Mouse (Mus musculus) heart, adult 9 months (tissue): Measurements from ENCODE around the gene Iqcf1.
"Not testable (repeated sequence)": the region's sequence is repeated elsewhere in the genome, so short reads cannot be mapped to it uniquely, and the experiment has no call there.

Source experiments
- DNase-seq, 2 experiments: peaks; one replicate each; pipeline ENCODE4 v3.0.0; 2022; ENCODE audit warnings: low spot score in 2 of 2

Gene Iqcf1

DNA sequence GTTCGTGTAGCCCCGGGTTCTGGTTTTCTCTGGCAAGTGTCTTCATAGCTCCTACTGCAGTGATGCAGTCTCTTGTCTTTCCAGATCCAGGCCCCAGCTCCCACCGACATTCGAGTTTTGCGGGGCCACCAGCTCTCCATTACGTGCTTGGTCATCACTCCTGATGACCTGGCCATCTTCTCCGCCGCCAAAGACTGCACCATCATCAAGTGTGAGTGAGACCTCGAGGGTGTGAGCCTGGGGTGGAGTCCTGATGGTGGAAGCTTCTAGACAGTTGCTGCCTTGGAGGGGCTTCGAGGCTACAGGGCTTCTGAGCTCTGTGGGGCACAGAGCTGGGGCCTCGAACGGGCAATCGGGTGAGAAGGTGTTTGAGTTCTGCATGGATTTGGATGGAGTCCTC is 18.1 kb upstream of the Iqcf1 start:
- DNase-seq = no peak

DNA sequence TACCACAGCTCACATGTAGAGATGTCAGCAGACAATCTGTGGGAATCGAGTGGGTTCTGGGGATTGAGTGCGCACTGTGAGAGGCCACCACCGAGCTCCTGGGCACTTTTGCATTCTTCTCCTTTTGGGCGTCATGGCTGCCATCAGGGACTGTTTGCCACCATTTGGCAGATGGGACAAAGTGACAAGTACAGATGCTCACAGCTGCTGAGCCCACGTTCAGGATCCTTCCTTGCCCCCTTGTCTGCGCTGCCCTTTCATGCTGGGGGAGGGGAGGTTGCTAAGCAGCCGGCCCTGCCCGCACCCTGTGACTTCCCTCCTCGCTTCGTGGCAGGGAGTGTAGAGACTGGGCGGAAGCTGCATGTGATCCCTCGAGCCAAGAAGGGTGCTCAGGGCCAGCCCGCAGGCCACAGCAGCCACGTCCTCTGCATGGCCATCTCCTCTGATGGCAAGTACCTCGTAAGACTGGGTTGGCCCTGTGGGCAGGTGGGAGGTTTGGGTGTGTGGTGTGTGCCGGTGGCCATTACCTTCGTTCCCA is 17.1 kb upstream of the Iqcf1 start:
- no peak for DNase-seq

GRCm38 (mm10) chr9:106483136-106483535 is 16.6 kb upstream of the Iqcf1 start:
- no peak for DNase-seq

DNA sequence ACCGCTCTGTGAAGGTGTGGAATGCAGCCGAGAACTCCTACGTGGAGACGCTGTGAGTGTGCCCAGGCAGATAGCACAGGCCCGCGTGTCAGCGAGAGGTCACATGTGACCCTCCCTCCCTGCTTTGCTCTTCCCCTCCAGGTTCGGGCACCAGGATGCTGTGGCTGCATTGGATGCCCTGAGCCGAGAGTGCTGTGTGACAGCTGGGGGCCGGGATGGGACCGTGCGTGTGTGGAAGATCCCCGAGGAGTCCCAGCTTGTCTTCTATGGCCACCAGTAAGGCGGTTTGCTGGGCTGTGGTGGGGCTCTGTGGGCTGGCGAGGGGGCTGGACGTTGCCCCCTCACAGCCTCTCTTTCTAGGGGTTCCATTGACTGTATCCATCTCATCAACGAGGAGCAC is 16.2 kb upstream of the Iqcf1 start:
- no peak for DNase-seq

- DNase-seq = no peak
These were observed 14.7 kb upstream of the Iqcf1 start for GRCm38 (mm10) chr9:106485076-106485475.

DNA sequence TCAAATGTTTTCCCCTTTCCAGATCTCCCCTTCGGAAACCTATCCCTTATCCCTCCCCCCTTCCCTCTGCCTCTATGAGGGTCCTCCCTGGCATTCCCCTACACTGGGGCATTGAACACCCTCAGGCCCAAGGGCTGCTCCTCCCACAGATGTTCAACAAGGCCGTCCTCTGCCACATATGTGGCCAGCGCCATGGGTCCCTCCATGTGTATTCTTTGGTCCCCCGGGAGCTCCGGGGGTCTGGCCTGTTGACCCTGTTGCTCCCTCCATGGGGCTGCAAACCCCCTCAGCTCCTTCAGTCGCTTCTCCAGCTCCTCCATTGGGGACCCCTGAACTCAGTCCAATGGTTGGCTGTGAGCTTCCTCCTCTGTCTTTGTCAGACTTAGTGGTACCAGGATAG is 12.2 kb upstream of the Iqcf1 start:
- DNase-seq = not testable (repeated sequence)

DNA sequence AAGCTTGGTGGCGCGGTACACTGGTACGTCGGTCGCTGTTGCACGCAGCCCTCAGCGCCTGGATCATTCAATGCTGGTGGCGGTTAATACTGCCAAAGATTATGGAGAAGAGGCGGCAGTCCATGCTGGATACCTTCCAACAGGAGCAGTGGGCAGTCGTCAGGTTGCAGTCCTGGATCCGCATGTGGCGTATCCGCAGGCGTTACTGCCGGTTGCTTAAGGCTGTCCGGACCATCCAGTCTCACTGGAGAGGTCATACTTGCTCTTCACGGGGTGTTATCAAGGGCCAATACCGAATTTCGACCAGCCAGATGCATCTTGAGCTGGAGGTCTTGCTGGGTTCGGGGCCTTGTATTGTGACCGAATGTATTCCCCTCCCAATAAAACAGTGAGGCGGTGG is 2.1 kb downstream of the Iqcf1 start:
- DNase-seq = no peak

GRCm38 (mm10) chr9:106504246-106504645 is 4.5 kb downstream of the Iqcf1 start:
- no peak for DNase-seq

DNA sequence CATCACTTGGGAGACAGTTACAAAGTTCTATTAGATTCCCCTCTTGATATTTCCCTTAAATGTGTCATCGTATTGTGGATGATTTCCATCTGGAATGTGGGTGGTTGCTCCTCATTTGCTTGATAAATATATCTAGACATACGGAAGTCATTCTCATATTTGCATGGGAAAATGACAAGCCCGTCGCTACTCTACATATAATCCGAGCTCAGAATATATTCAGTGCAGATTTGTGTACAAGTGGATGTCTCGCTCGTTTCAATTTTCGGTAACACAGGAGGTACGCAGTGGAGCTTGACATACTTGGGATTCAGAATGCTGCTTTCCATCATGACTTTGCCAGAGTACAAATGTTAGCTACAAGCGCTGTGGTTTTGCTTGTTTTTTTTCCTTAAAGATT is 9.6 kb downstream of the Iqcf1 start:
- DNase-seq = no peak

DNA sequence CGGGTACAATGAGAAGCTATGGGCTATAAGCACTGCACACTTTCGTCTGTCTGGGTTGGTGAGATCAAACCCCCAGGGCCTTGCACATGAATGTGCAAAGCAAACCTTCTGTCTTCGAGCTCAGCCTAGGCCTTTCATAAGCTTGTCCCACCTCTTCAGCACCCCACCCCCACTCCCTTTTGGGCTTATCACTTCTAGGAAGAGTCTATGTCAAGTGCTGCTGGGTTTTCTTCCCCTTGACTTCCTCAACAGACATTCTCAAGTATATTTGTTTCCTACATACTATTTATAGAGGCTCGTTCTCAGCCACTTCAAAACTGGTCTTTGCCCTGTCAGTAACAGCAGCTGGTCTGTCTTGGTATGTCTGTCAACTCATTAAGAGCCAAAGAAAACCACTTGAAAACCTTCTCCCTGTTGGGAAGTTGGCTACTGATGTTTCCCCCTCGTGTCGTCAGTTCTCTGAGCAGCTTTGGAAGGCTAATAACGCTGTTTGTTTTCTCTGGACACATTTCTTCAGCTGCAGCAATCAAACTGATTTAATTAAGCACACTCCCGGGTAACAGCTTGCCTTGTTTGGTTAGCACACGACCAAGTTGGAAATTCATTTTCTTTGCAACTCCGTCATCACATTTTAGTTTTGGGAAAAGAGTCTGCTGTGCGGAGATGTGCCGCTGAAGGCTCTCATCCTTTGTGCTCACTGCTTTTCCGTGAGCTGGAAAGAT is 13.1 kb downstream of the Iqcf1 start:
- DNase-seq = no peak

DNA sequence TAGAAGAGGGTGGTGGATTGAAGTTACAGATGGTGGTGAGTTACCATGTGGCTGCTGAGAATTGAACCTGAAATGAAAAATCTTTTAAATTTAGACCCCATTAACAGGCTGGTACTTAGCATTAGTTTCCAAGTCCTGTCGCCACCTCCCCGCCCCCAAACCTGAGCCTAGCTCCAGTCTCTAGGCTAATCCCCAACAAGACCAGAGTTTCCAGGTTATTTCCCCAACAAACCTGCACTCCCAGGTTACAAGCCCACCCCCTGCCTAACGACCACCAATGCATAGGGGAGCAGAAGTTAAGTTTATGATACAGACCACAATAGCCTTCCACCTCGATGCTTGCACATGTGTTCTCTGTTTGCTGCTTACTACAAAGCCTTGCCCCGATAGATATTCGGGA is 13.8 kb downstream of the Iqcf1 start:
- DNase-seq = no peak

DNA sequence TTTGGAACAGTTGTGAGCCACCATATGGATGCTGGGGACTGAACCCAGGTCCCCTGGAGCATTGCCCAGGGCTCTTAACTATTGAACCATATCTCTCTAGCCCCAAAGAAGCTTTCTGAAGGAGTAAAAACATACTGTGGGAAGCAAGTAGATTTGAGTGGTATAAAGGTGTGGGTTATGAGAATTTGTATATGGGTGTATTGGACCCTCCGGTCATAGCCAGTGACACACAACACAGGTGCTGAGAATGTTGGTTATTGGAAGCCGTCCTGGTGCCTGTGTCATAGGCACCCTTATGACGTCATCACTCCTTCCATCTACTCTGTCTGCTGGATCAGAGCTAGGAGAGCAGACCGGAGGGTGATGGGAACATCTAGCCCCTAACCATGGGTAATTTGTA is 14.5 kb downstream of the Iqcf1 start, which contains the start of gene Iqcf5:
Gene Iqcf5, plus strand, starts transcription at position 301 of the 400 bp plus-strand sequence.
- no peak for DNase-seq

GRCm38 (mm10) chr9:106519433-106519832 is 19.7 kb downstream of the Iqcf1 start:
- no peak for DNase-seq

DNA sequence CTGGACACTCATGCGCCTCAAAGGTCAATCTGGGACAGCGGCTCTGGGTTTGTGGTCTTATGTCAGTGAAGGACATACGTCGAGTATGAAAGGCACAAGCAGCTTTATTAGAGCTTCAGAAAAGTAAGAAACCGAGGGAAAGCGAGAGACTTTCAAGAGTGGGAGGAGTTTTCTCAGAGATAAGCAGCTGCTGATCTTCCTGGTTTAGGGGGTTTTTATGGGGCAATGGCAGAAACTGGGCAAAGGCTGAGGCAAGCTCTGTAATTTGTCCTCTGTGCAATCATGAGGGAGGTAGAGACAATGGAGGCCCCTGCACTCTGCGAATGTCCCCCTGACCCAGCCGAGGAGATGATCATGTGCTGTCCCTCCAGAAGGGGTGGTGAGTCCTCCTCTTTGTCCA is 20.1 kb downstream of the Iqcf1 start:
- no peak for DNase-seq

DNA sequence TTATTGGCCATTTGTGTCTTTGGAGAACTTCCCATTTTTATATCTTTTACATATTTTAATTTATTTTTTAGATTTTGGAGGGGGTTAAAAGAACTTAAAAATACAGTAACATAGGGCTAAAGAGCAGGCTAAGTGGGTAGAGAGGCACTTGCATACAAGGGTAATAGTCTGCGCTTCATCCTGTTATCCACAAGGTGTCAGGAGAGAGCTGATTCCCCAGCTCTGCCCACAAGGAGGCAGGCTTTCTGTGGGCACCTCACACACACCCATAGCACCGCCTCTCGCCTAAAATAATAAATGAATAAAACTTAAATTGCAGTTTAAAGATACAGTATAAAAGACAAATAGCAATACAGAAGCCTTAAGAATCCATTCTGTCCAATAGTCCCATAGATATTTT is 32.1 kb downstream of the Iqcf1 start:
- no peak for DNase-seq

DNA sequence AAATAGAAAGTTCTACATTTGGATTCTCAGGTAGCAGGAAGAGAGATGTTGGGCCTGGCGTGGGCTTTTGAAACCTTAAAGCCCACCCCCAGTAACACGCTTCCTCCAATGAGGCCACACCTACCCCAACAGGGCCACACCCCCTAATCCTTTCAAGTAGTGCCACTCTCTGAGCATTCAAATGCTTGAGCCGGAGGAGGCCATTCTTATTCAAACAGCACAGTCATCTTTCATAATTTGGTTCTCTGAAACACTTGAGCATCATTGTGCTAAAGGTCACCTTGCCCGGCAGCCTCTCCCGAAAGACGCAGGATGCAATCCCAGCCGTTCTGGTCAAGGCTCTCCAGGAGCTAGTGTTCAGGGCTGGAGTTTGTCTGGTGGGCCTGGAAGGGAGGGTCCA is 34.5 kb downstream of the Iqcf1 start:
- DNase-seq = no peak

GRCm38 (mm10) chr9:106534975-106535374 is 35.2 kb downstream of the Iqcf1 start:
- DNase-seq = no peak
